Mouse (Mus musculus) neural tube, embryonic 14.5 days (tissue): Measurements from ENCODE around the gene A530064D06Rik. TPM values are rescaled to one million over a fixed set of nuclear protein-coding genes. Genes with fewer than 3 reads are reported as not detected.
"Not testable (repeated sequence)": the region's sequence is repeated elsewhere in the genome, so short reads cannot be mapped to it uniquely, and the experiment has no call there.

Experiments
- ATAC-seq: fragments of 200-750 bp; cut with Nextera tagmentation; 2 replicates; pipeline ENCODE4 v1.8.0; 2017; ENCODE audit warnings: low read depth, mild to moderate bottlenecking, moderate TSS enrichment, moderate library complexity
- H3K27ac ChIP-seq: fragments of 300-500 bp; sonication (generic); 2 replicates; pipeline ENCODE4 v1.5.1; 2014; ENCODE audit warnings: low read depth, mild to moderate bottlenecking, control low read depth, low read length, moderate library complexity, mixed read lengths
- H3K27me3 ChIP-seq: fragments of 300-500 bp; sonication (generic); 2 replicates; pipeline ENCODE4 v1.6.1; 2014; ENCODE audit warnings: low read length; ENCODE audit not compliant: control insufficient read depth, insufficient read depth
- H3K36me3 ChIP-seq: fragments of 300-500 bp; sonication (generic); 2 replicates; pipeline ENCODE4 v1.6.1; 2014; ENCODE audit warnings: low read length, mixed read lengths; ENCODE audit not compliant: control insufficient read depth, insufficient read depth
- H3K4me1 ChIP-seq: fragments of 300-500 bp; sonication (generic); 2 replicates; pipeline ENCODE4 v1.6.1; 2014; ENCODE audit warnings: low read length; ENCODE audit not compliant: control insufficient read depth, insufficient read depth
- H3K4me2 ChIP-seq: fragments of 300-500 bp; sonication (generic); 2 replicates; pipeline ENCODE4 v1.6.1; 2014; ENCODE audit warnings: mild to moderate bottlenecking, low read depth, low read length, control low read depth
- H3K4me3 ChIP-seq: fragments of 300-500 bp; sonication (generic); 2 replicates; pipeline ENCODE4 v1.5.1; 2014; ENCODE audit warnings: low read depth, low read length, control low read depth, mixed read lengths
- H3K9ac ChIP-seq: fragments of 300-500 bp; sonication (generic); replicated peaks from 2 replicates; pipeline ENCODE4 v1.6.1; 2014; ENCODE audit warnings: low read depth, mild to moderate bottlenecking, control low read depth, low read length, mixed read lengths
- H3K9me3 ChIP-seq: fragments of 300-500 bp; sonication (generic); 2 replicates; pipeline ENCODE4 v1.6.1; 2016; ENCODE audit warnings: low read length; ENCODE audit not compliant: control insufficient read depth
- WGBS: fragments of 180-500 bp; shearing (Covaris S2); extraction: QIAGEN DNeasy Blood & Tissue Kit; methylation state at CpG from one replicate; pipeline ENCODE4 v1.1.7; 2014; 5-methylcytosine and 5-hydroxymethylcytosine counted together
- polyA plus RNA-seq: library from polyadenylated mRNA; unstranded; fragments of >200 nt; fragmentation: Nextera tagmentation; extraction: Ambion mirVana; gene quantifications from 2 replicates; pipeline ENCODE4 v1.2.1, GENCODE M21; 2014

The A530064D06Rik gene
- polyA plus RNA-seq, result not detected in 2 replicates

GRCm38 (mm10) chr17:48167103-48167502, at the start of gene A530064D06Rik:
Gene A530064D06Rik (minus strand): TSS chr17:48167275.
- 61% methylated on average over 2 of the region's 2 CpGs for WGBS
- H3K27ac ChIP-seq, H3K36me3 ChIP-seq, H3K4me2 ChIP-seq, H3K9ac ChIP-seq, H3K4me1 ChIP-seq, H3K27me3 ChIP-seq, H3K9me3 ChIP-seq, ATAC-seq, H3K4me3 ChIP-seq: not testable (repeated sequence)

DNA sequence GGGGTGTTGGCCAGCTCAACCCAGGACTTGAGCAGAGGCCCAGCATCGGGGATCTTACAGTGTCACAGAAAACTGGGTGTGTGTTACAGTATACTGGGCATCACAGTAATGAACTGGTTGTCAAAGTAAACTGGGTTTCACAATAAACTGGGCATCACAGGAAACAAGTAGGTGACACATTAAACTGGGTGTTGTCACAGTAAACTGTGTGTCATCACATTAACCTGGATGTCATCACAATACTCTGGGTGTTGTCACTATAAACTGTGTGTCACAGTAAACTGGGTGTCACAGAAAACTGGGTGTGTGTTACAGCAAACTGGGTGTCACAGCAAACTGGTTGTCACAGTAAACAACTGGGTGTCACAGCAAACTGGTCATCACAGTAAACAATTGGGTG, 48.4 kb upstream of the A530064D06Rik start:
- ATAC-seq, result no peak
- H3K4me3 ChIP-seq, result no peak overlapping the region

DNA sequence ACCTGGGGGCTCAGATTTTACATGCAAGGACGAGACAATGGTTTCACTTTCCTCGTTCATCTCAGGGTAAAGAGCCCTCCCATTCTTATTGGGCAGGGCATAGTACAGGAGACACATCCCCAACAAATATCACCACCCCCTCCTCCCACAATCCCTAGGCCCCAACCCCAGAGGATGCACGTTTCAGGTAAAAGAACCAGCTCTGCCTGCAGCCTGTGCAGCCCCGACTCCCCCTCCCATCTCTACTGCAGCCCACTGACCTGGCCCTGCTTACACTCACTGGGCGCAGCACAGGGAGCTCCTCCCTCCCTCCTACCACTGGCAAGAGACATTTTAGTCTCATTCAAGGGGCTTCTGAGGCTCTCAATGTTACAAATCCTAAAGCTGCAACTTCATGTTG, 46.4 kb upstream of the A530064D06Rik start:
- Histone ChIP-seq H3K4me3 (no peak overlapping the region), H3K27ac (no peak overlapping the region), H3K9ac (no peak overlapping the region), H3K4me1 (no peaks in the 10 kb centered on the region), H3K27me3 (no peaks in the 10 kb centered on the region), H3K36me3 (no peaks in the 10 kb centered on the region), H3K9me3 (no peaks in the 10 kb centered on the region), H3K4me2 (no peak overlapping the region)
- WGBS, result 75% methylated on average over 5 of the region's 5 CpGs
- no peak for ATAC-seq

More for the DNA sequence above, 48.4 kb upstream of the A530064D06Rik start:
- no peaks in the 10 kb centered on the region for H3K36me3 ChIP-seq
- H3K4me1 ChIP-seq, result no peaks in the 10 kb centered on the region
- no peaks in the 10 kb centered on the region for H3K9me3 ChIP-seq
- no peak overlapping the region for H3K27ac ChIP-seq
- H3K27me3 ChIP-seq, result no peaks in the 10 kb centered on the region
- H3K4me2 ChIP-seq, result no peak overlapping the region
- WGBS, result 94% methylated on average over 1 of the region's 1 CpGs
- no peak overlapping the region for H3K9ac ChIP-seq

GRCm38 (mm10) chr17:48212596-48212995, 45.5 kb upstream of the A530064D06Rik start:
- Histone ChIP-seq H3K27me3 (no peaks in the 10 kb centered on the region), H3K4me1 (no peaks in the 10 kb centered on the region), H3K27ac (no peak overlapping the region), H3K9me3 (no peaks in the 10 kb centered on the region), H3K4me2 (no peak overlapping the region), H3K9ac (no peak overlapping the region), H3K4me3 (no peak overlapping the region), H3K36me3 (no peaks in the 10 kb centered on the region)
- no peak for ATAC-seq
- 95% methylated on average over 12 of the region's 12 CpGs for WGBS

DNA sequence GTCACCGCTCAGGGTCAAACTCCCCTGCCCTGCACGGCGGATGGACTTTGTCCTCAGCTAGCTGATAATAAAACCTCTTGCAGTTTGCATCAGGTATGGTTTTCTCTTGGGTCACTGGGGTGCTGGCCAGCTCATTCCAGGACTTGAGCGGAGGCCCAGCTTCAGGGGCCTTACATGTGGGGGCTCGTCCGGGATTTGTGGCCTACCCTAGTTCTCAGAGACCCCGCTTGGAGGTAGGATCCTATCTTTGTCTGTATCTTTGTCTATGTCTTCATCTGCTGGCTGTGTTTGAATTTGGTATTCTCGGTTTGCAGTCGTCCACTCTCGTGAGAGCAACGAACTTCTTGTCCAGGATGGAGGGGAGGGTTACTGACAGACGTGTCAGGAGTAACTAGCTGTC, 36.0 kb upstream of the A530064D06Rik start:
- H3K4me3 ChIP-seq, result no peak overlapping the region
- WGBS, result 96% methylated on average over 12 of the region's 12 CpGs
- ATAC-seq, result no peak

GRCm38 (mm10) chr17:48192366-48192765, 25.3 kb upstream of the A530064D06Rik start:
- Histone ChIP-seq H3K9me3 (no peaks in the 10 kb centered on the region), H3K4me3 (no peak overlapping the region), H3K36me3 (no peaks in the 10 kb centered on the region), H3K27me3 (no peaks in the 10 kb centered on the region), H3K4me2 (no peak overlapping the region), H3K27ac (no peak overlapping the region), H3K9ac (no peak overlapping the region), H3K4me1 (no peaks in the 10 kb centered on the region)
- WGBS, result 77% methylated on average over 2 of the region's 2 CpGs
- ATAC-seq, result no peak

More for the DNA sequence above, 36.0 kb upstream of the A530064D06Rik start:
- no peaks in the 10 kb centered on the region for H3K4me1 ChIP-seq
- no peak overlapping the region for H3K4me2 ChIP-seq
- H3K36me3 ChIP-seq, result no peaks in the 10 kb centered on the region
- H3K9ac ChIP-seq, result no peak overlapping the region
- no peaks in the 10 kb centered on the region for H3K9me3 ChIP-seq
- H3K27me3 ChIP-seq, result no peaks in the 10 kb centered on the region
- no peak overlapping the region for H3K27ac ChIP-seq

GRCm38 (mm10) chr17:48185252-48185651, 18.2 kb upstream of the A530064D06Rik start:
- H3K4me1 ChIP-seq, result no peaks in the 10 kb centered on the region
- 81% methylated on average over 5 of the region's 5 CpGs for WGBS
- no peak overlapping the region for H3K4me3 ChIP-seq
- H3K9ac ChIP-seq, result no peak overlapping the region
- H3K27me3 ChIP-seq, result no peaks in the 10 kb centered on the region
- no peaks in the 10 kb centered on the region for H3K9me3 ChIP-seq
- no peak for ATAC-seq
- no peak overlapping the region for H3K27ac ChIP-seq
- H3K36me3 ChIP-seq, result no peaks in the 10 kb centered on the region
- no peak overlapping the region for H3K4me2 ChIP-seq

DNA sequence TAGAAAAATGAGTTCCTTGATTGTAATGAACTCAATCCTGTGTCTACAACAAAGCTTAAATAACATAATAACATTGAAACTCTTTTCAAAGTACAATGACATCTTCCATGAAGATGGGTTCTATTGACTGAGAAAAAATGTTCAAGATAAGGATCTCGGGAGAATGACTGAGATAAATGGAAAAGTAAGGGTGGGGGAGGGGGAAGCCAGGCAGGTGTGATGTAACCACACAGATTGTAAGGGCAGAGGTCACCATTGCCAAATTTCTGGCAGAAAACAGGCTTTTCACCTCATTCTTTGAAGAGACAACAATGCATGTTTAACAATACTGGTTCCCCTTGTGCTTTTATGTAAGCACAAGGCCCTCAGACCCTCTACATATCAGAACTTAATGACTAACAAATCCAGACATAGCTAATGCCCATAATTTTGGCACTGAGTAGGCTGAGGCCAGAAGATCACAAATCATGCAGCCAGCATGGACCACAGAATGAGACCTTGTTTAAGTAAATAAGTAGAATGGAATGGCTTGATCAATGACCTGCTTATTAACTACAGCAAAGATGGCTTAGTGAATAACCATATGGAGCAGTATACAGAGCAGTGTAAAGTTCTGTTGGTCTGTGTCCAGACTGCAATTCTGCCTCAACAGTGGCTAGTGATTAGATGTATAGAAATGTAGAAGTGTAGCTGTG, 9.5 kb downstream of the A530064D06Rik start:
- no peaks in the 10 kb centered on the region for H3K9me3 ChIP-seq
- H3K4me1 ChIP-seq, result no peaks in the 10 kb centered on the region
- no peak overlapping the region for H3K4me3 ChIP-seq
- H3K27ac ChIP-seq, result no peak overlapping the region
- WGBS, result 57% methylated on average over 1 of the region's 1 CpGs
- H3K4me2 ChIP-seq, result no peak overlapping the region
- no peak overlapping the region for H3K9ac ChIP-seq
- ATAC-seq, result no peak
- H3K36me3 ChIP-seq, result no peaks in the 10 kb centered on the region
- H3K27me3 ChIP-seq, result no peaks in the 10 kb centered on the region

DNA sequence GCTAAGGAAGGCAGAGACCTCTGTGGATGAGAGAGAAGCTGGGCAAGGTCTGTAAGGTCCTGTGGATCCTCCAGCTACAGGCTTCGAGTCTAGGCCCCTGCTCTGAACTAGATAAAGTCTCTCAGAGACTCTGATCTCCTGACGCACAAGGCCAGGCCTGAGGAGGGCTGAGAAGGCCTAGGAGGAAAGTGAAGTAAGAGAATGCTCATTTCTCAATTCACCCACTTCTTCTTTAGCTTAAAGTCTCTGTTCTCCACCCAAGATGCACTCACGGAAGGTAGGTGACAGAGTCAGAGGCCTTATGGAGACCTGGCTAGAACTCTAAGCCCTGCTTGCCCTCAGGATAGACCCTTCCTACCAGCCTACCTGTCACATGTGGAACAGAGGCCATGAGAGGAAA, 21.0 kb downstream of the A530064D06Rik start, which contains the start of gene 9830107B12Rik:
Gene 9830107B12Rik (minus strand): TSS at position 149 of the 400 bp plus-strand sequence.
- Histone ChIP-seq H3K27ac (no peak within 1 kb of the TSS), H3K4me1 (no peaks in the 10 kb centered on the region), H3K4me3 (no peak within 1 kb of the TSS), H3K4me2 (no peak within 1 kb of the TSS), H3K9ac (no peak within 1 kb of the TSS), H3K27me3 (no peaks in the 10 kb centered on the region), H3K36me3 (no peaks in the 10 kb centered on the region), H3K9me3 (no peaks in the 10 kb centered on the region)
- 76% methylated on average over 3 of the region's 3 CpGs for WGBS
- ATAC-seq, result no peak
